Mouse (Mus musculus) midbrain, embryonic 14.5 days (tissue): ENCODE measurements around the gene Gm8677. TPM values are rescaled to one million over a fixed set of nuclear protein-coding genes. Genes with fewer than 3 reads are reported as not detected.
"Not testable (repeated sequence)": the region's sequence is repeated elsewhere in the genome, so short reads cannot be mapped to it uniquely, and the experiment has no call there.

Source experiments
- ATAC-seq: fragments of 200-750 bp; cut with Nextera tagmentation; 2 replicates; pipeline ENCODE4 v1.8.0; 2017; ENCODE audit warnings: moderate number of reproducible peaks, moderate library complexity; ENCODE audit not compliant: low FRiP score, low TSS enrichment
- DNase-seq: peaks from one replicate; pipeline ENCODE4 v3.0.0-alpha.2; 2015
- H3K27ac ChIP-seq: fragments of 300-500 bp; sonication (generic); replicated peaks from 2 replicates; pipeline ENCODE4 v1.5.1; 2014; ENCODE audit warnings: mild to moderate bottlenecking, low read depth, low read length, moderate library complexity
- H3K27me3 ChIP-seq: fragments of 300-500 bp; sonication (generic); 2 replicates; pipeline ENCODE4 v1.6.1; 2014; ENCODE audit warnings: low read length, control low read depth, mixed read lengths; ENCODE audit not compliant: control insufficient read depth, insufficient read depth
- H3K36me3 ChIP-seq: fragments of 300-500 bp; sonication (generic); 2 replicates; pipeline ENCODE4 v1.6.1; 2014; ENCODE audit warnings: low read length, control low read depth; ENCODE audit not compliant: control insufficient read depth, insufficient read depth
- H3K4me1 ChIP-seq: fragments of 300-500 bp; sonication (generic); 2 replicates; pipeline ENCODE4 v1.6.1; 2014; ENCODE audit warnings: mild to moderate bottlenecking, antibody characterized with exemption, low read length, control low read depth; ENCODE audit not compliant: control insufficient read depth, insufficient read depth
- H3K4me2 ChIP-seq: fragments of 300-500 bp; sonication (generic); 2 replicates; pipeline ENCODE4 v1.6.1; 2014; ENCODE audit warnings: mild to moderate bottlenecking, low read length, moderate library complexity
- H3K4me3 ChIP-seq: fragments of 300-500 bp; sonication (generic); replicated peaks from 2 replicates; pipeline ENCODE4 v1.5.1; 2014; ENCODE audit warnings: low read depth, low read length
- H3K9ac ChIP-seq: fragments of 300-500 bp; sonication (generic); replicated peaks from 2 replicates; pipeline ENCODE4 v1.6.1; 2014; ENCODE audit warnings: mild to moderate bottlenecking, low read length, moderate library complexity
- H3K9me3 ChIP-seq: fragments of 300-500 bp; sonication (generic); 2 replicates; pipeline ENCODE4 v1.6.1; 2016; ENCODE audit warnings: low read length, control low read depth, mixed read lengths; ENCODE audit not compliant: control insufficient read depth
- WGBS: fragments of 180-500 bp; shearing (Covaris S2); extraction: QIAGEN DNeasy Blood & Tissue Kit; methylation state at CpG from one replicate; pipeline ENCODE4 v1.1.7; 2014; 5-methylcytosine and 5-hydroxymethylcytosine counted together
- polyA plus RNA-seq: library from polyadenylated mRNA; unstranded; fragments of >200 nt; fragmentation: Nextera tagmentation; extraction: Ambion mirVana; gene quantifications from 2 replicates; pipeline ENCODE4 v1.2.1, GENCODE M21; 2014

Gene Gm8677
- not detected in 2 replicates for polyA plus RNA-seq

GRCm38 (mm10) chr7:22534787-22535186, at the start of gene Gm8677:
TSS of gene Gm8677 (minus strand) at chr7:22534887.
- not testable (repeated sequence) for H3K4me3 ChIP-seq, H3K36me3 ChIP-seq, DNase-seq, H3K27me3 ChIP-seq, H3K4me1 ChIP-seq, H3K9me3 ChIP-seq, H3K27ac ChIP-seq, ATAC-seq, H3K9ac ChIP-seq, H3K4me2 ChIP-seq
- no CpG with 5 or more reads among the region's 1 CpGs for WGBS

GRCm38 (mm10) chr7:22565243-22565642, 30.6 kb upstream of the Gm8677 start, which contains the start of gene Gm4201:
TSS of gene Gm4201 (minus strand) at chr7:22565343.
- no CpG with 5 or more reads among the region's 3 CpGs for WGBS
- not testable (repeated sequence) for H3K9me3 ChIP-seq, H3K36me3 ChIP-seq, H3K27ac ChIP-seq, DNase-seq, H3K9ac ChIP-seq, H3K4me2 ChIP-seq, H3K4me3 ChIP-seq, ATAC-seq, H3K27me3 ChIP-seq, H3K4me1 ChIP-seq

DNA sequence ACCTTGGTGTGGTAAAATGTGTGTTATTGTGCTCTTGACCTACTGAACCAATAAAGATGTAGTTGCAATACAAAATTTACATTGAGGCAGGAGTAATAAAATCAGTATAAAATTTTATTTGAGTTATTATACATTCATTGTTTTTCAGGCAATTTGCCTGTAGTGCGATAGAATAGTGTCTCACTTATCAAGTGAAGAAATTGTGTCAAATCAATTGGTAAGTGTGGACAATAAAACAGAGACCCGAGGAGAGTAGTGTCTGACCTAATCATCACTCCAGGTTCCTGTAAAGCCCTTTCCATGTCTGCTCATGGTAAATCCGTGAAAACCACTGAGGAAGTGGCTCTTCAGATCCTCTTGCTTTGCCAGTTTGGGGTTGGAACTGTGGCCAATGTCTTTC, 12.0 kb downstream of the Gm8677 start, which contains the start of gene Vmn1r152:
Gene Vmn1r152 (plus strand): TSS at position 301 of the 400 bp plus-strand sequence.
- not testable (repeated sequence) for H3K9me3 ChIP-seq, H3K27ac ChIP-seq, H3K4me1 ChIP-seq, DNase-seq, ATAC-seq, H3K9ac ChIP-seq, H3K4me3 ChIP-seq, H3K4me2 ChIP-seq, H3K27me3 ChIP-seq, H3K36me3 ChIP-seq
- no CpG with 5 or more reads among the region's 3 CpGs for WGBS

GRCm38 (mm10) chr7:22499578-22499977, 35.1 kb downstream of the Gm8677 start, which contains the start of gene Vmn1r151:
TSS of gene Vmn1r151 (minus strand) at chr7:22499678.
- not testable (repeated sequence) for H3K36me3 ChIP-seq, H3K4me3 ChIP-seq, DNase-seq, H3K27ac ChIP-seq, H3K4me2 ChIP-seq, H3K9ac ChIP-seq, ATAC-seq, H3K27me3 ChIP-seq, H3K4me1 ChIP-seq, H3K9me3 ChIP-seq
- WGBS, result 16% methylated on average over 1 of the region's 3 CpGs

Other genes starting within 250 kb of the Gm8677 start
- gene Gm4187, start 205.2 kb downstream of the Gm8677 start, polyA plus RNA-seq, result not detected in 2 replicates
- not detected in 2 replicates for gene Gm8660, start 163.8 kb downstream of the Gm8677 start, polyA plus RNA-seq
- not detected in 2 replicates for gene Vmn1r148, start 121.3 kb downstream of the Gm8677 start, polyA plus RNA-seq
- not detected in 2 replicates for gene Vmn1r149, start 96.7 kb downstream of the Gm8677 start, polyA plus RNA-seq
- gene Gm10665, start 70.8 kb downstream of the Gm8677 start, polyA plus RNA-seq, result not detected in 2 replicates
- gene Vmn1r151, start 35.2 kb downstream of the Gm8677 start, polyA plus RNA-seq, result not detected in 2 replicates
- gene Vmn1r152, start 11.9 kb downstream of the Gm8677 start, polyA plus RNA-seq, result not detected in 2 replicates
- gene Gm4201, start 30.5 kb upstream of the Gm8677 start, polyA plus RNA-seq, result not detected in 2 replicates
- gene Gm4565, start 53.2 kb upstream of the Gm8677 start, polyA plus RNA-seq, result not detected in 2 replicates
- gene Vmn1r155, start 123.1 kb upstream of the Gm8677 start, polyA plus RNA-seq, result not detected in 2 replicates
- not detected in 2 replicates for gene Gm8693, start 157.4 kb upstream of the Gm8677 start, polyA plus RNA-seq
- gene Gm4567, start 184.8 kb upstream of the Gm8677 start, polyA plus RNA-seq, result not detected in 2 replicates
- not detected in 2 replicates for gene Vmn1r157, start 226.8 kb upstream of the Gm8677 start, polyA plus RNA-seq